Mouse (Mus musculus) small intestine, adult 2 months (tissue): ENCODE measurements around the gene Selenoh.

Experiments used
- CTCF ChIP-seq: fragments of 200-500 bp; IDR thresholded peaks from 2 replicates; pipeline ENCODE4 v1.5.1; 2012; ENCODE audit warnings: low read depth, mild to moderate bottlenecking, control low read depth, inconsistent platforms, low read length, moderate library complexity, mixed read lengths; ENCODE audit not compliant: insufficient replicate concordance, insufficient read length; ENCODE audit errors: extremely low read depth
- POLR2A ChIP-seq: fragments of 200-500 bp; IDR thresholded peaks from 2 replicates; pipeline ENCODE4 v1.6.1; 2012; ENCODE audit warnings: low read depth, mild to moderate bottlenecking, control low read depth, inconsistent platforms, low read length, moderate library complexity

GRCm38 (mm10) chr2:84716423-84717355 lies 46.1 kb upstream of the Selenoh start:
- no peak for TF ChIP-seq POLR2A
- no peak for TF ChIP-seq CTCF
